Mouse (Mus musculus): Measurements from ENCODE around the gene Sf3b3.

GRCm38 (mm10) chr8:110797086-110797485 lies 49.5 kb downstream of the Sf3b3 start:
- TF ChIP-seq CTCF (IDR thresholded peaks at IDR 0.05; ENCODE audit: insufficient read depth, low read length) (no peak), POLR2A (IDR thresholded peaks at IDR 0.05; ENCODE audit: borderline replicate concordance, extremely low read depth, low read depth, low read length) (no peak)
